Mouse (Mus musculus) forelimb bud, embryonic 11.5 days (tissue): ENCODE results near the gene Prkcb.
"Not testable (repeated sequence)": the region's sequence is repeated elsewhere in the genome, so short reads cannot be mapped to it uniquely, and the experiment has no call there.

Source experiments
- DNase-seq: peaks from one replicate; pipeline ENCODE4 v3.0.0-alpha.2; 2012; ENCODE audit warnings: low read depth, low spot score

The Prkcb gene

GRCm38 (mm10) chr7:122288605-122289242 is at the start of gene Prkcb:
Gene Prkcb, plus strand, starts transcription at chr7:122288751.
- DNase-seq: peak; percentile 74

GRCm38 (mm10) chr7:122238939-122239338 is 49.6 kb upstream of the Prkcb start:
- no peak for DNase-seq

- no peak for DNase-seq
Observed at GRCm38 (mm10) chr7:122240413-122241119, 48.0 kb upstream of the Prkcb start.

- DNase-seq: peak; percentile 39
Observed at GRCm38 (mm10) chr7:122242260-122242659, 46.3 kb upstream of the Prkcb start.

GRCm38 (mm10) chr7:122242744-122243143 is 45.8 kb upstream of the Prkcb start:
- not testable (repeated sequence) for DNase-seq

- DNase-seq: no peak
Observed at GRCm38 (mm10) chr7:122244166-122244565, 44.4 kb upstream of the Prkcb start.

- no peak for DNase-seq
Observed at GRCm38 (mm10) chr7:122244584-122244983, 44.0 kb upstream of the Prkcb start.

- no peak for DNase-seq
Observed at GRCm38 (mm10) chr7:122245976-122246375, 42.6 kb upstream of the Prkcb start.

- DNase-seq: no peak
Observed at GRCm38 (mm10) chr7:122247254-122247864, 41.2 kb upstream of the Prkcb start.

GRCm38 (mm10) chr7:122249321-122249821 is 39.2 kb upstream of the Prkcb start:
- no peak for DNase-seq

GRCm38 (mm10) chr7:122251197-122252011 is 37.1 kb upstream of the Prkcb start:
- DNase-seq: peak; percentile 75

GRCm38 (mm10) chr7:122256722-122257121 is 31.8 kb upstream of the Prkcb start:
- no peak for DNase-seq

- no peak for DNase-seq
Observed at GRCm38 (mm10) chr7:122258521-122258920, 30.0 kb upstream of the Prkcb start.

GRCm38 (mm10) chr7:122260055-122260602 is 28.4 kb upstream of the Prkcb start:
- no peak for DNase-seq

GRCm38 (mm10) chr7:122268983-122269486 is 19.5 kb upstream of the Prkcb start:
- no peak for DNase-seq

GRCm38 (mm10) chr7:122272334-122272733 is 16.2 kb upstream of the Prkcb start:
- DNase-seq: no peak

- no peak for DNase-seq
Observed at GRCm38 (mm10) chr7:122279580-122279979, 9.0 kb upstream of the Prkcb start.

GRCm38 (mm10) chr7:122280334-122280733 is 8.2 kb upstream of the Prkcb start:
- DNase-seq: no peak

GRCm38 (mm10) chr7:122282584-122282983 is 6.0 kb upstream of the Prkcb start:
- DNase-seq: no peak

- DNase-seq: no peak
Observed at GRCm38 (mm10) chr7:122287217-122287616, 1.3 kb upstream of the Prkcb start.
